Mouse (Mus musculus) cortical plate, adult 2 months (tissue): ENCODE measurements around the gene Hecw2.

Experiments used
- CTCF ChIP-seq: fragments of 200-500 bp; IDR thresholded peaks from 2 replicates; pipeline ENCODE4 v1.5.1; 2011; ENCODE audit warnings: mild to moderate bottlenecking, control low read depth, low read length; ENCODE audit not compliant: insufficient read depth; ENCODE audit errors: extremely low read depth
- POLR2A ChIP-seq: fragments of 200-500 bp; IDR thresholded peaks from 2 replicates; pipeline ENCODE4 v1.6.1; 2011; ENCODE audit warnings: mild to moderate bottlenecking, low read length, control low read depth; ENCODE audit not compliant: insufficient read depth; ENCODE audit errors: extremely low read depth

DNA sequence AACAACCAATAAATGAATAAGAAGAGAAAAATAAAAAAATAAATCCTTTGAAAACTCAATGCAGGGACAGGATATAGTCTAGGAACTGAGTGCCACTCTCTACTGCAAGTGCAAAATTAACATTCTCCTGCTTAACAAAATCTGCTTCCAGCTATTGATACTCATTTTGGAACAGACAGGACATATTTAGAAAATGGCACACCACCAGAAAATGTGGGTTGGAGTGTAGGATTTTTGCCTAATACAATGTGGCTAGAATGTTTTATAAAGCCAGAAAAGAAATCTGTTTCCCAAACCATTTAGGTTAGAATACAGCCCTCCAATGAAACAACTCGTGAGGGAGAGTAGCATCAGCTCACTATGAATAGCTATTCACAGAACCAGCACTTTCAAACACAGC is 129.5 kb downstream of the Hecw2 start:
- no peak for TF ChIP-seq CTCF
- TF ChIP-seq POLR2A = no peak
